Mouse (Mus musculus): ENCODE measurements around the gene Chrnd.

The Chrnd gene

GRCm38 (mm10) chr1:87190429-87190828 lies at the start of gene Chrnd:
TSS of gene Chrnd (plus strand) at chr1:87190607.
- CTCF ChIA-PET = no interaction called here

GRCm38 (mm10) chr1:87141550-87141949 lies 48.9 kb upstream of the Chrnd start:
- CTCF ChIA-PET = no interaction called here

GRCm38 (mm10) chr1:87142456-87142855 lies 48.0 kb upstream of the Chrnd start:
- CTCF ChIA-PET = no interaction called here

GRCm38 (mm10) chr1:87143141-87143540 lies 47.3 kb upstream of the Chrnd start:
- CTCF ChIA-PET = no interaction called here

GRCm38 (mm10) chr1:87149422-87149821 lies 41.0 kb upstream of the Chrnd start:
- CTCF ChIA-PET = interaction anchor here (0.6 kb wide), 1 partner anchor 860 kb away, joined by 4 read pairs; no protein-coding TSS in a partner anchor

GRCm38 (mm10) chr1:87151286-87151685 lies 39.1 kb upstream of the Chrnd start:
- CTCF ChIA-PET = no interaction called here

- CTCF ChIA-PET = no interaction called here
Measured at GRCm38 (mm10) chr1:87153776-87154500, 36.5 kb upstream of the Chrnd start.

GRCm38 (mm10) chr1:87154501-87155120 lies 35.8 kb upstream of the Chrnd start:
- CTCF ChIA-PET = no interaction called here

- CTCF ChIA-PET = no interaction called here
Measured at GRCm38 (mm10) chr1:87155531-87156198, 34.7 kb upstream of the Chrnd start.

GRCm38 (mm10) chr1:87156199-87156587 lies 34.2 kb upstream of the Chrnd start, which contains the start of gene Ecel1:
TSS of gene Ecel1 (minus strand) at chr1:87156521.
- CTCF ChIA-PET = no interaction called here

GRCm38 (mm10) chr1:87159396-87159795 lies 31.0 kb upstream of the Chrnd start:
- CTCF ChIA-PET = no interaction called here

- CTCF ChIA-PET = no interaction called here
Measured at GRCm38 (mm10) chr1:87164164-87164795, 26.1 kb upstream of the Chrnd start.

- CTCF ChIA-PET = no interaction called here
Measured at GRCm38 (mm10) chr1:87164796-87165184, 25.6 kb upstream of the Chrnd start.

- CTCF ChIA-PET = interaction anchor here (0.7 kb wide), 1 partner anchor 520 kb away, joined by 6 read pairs; no protein-coding TSS in a partner anchor
Measured at GRCm38 (mm10) chr1:87170458-87170857, 19.9 kb upstream of the Chrnd start.

- CTCF ChIA-PET = no interaction called here
Measured at GRCm38 (mm10) chr1:87171312-87171711, 19.1 kb upstream of the Chrnd start.

GRCm38 (mm10) chr1:87172316-87172715 lies 18.1 kb upstream of the Chrnd start:
- CTCF ChIA-PET = no interaction called here

- CTCF ChIA-PET = interaction anchor here (0.7 to 0.8 kb wide), 2 partner anchors 13 to 28 kb away, joined by 4 read pairs; no protein-coding TSS in a partner anchor
Measured at GRCm38 (mm10) chr1:87174006-87174955, 16.1 kb upstream of the Chrnd start.

- CTCF ChIA-PET = no interaction called here
Measured at GRCm38 (mm10) chr1:87175852-87176292, 14.5 kb upstream of the Chrnd start.

- CTCF ChIA-PET = no interaction called here
Measured at GRCm38 (mm10) chr1:87180896-87181295, 9.5 kb upstream of the Chrnd start.

- CTCF ChIA-PET = no interaction called here
Measured at GRCm38 (mm10) chr1:87183013-87183412, 7.4 kb upstream of the Chrnd start, which contains the start of gene Prss56. TSS of gene Prss56 (plus strand) at chr1:87183313.
